Mouse (Mus musculus) central nervous system, embryonic 18 days (tissue): ENCODE results near the gene Fam120c. TPM values are rescaled to one million over a fixed set of nuclear protein-coding genes. Genes with fewer than 3 reads are reported as not detected.

Experiments
- polyA plus RNA-seq: library from polyadenylated mRNA; depleted of rRNA; stranded (reverse); fragments of >200 nt; gene quantifications from 2 replicates; pipeline ENCODE4 v1.2.3, GENCODE M21; 2012; rRNA removed

The Fam120c gene
- 9.6 and 10.0 TPM in 2 replicates for polyA plus RNA-seq

GRCm38 (mm10) chrX:151343761-151344500 is at the start of gene Fam120c:
TSS of gene Fam120c (plus strand) at chrX:151344175.

GRCm38 (mm10) chrX:151520458-151521322 is 176.7 kb downstream of the Fam120c start, which contains the start of gene Phf8:
TSS of gene Phf8 (plus strand) at chrX:151520672.

Other genes starting within 250 kb of the Fam120c start
- 38.4 and 41.5 TPM in 2 replicates for gene Tsr2, start 247.6 kb upstream of the Fam120c start, polyA plus RNA-seq
- gene Wnk3, start 146.1 kb upstream of the Fam120c start, polyA plus RNA-seq: 19.3 TPM in 2 replicates
- 16.6 and 18.7 TPM in 2 replicates for gene Phf8, start 176.5 kb downstream of the Fam120c start, polyA plus RNA-seq